Mouse (Mus musculus) limb, embryonic 12.5 days (tissue): ENCODE results near the gene Coq10a. TPM values are rescaled to one million over a fixed set of nuclear protein-coding genes. Genes with fewer than 3 reads are reported as not detected.

Experiments used
- ATAC-seq: fragments of 200-750 bp; cut with Nextera tagmentation; 2 replicates; pipeline ENCODE4 v1.8.0; 2017; ENCODE audit warnings: low read depth, moderate TSS enrichment; ENCODE audit not compliant: insufficient number of reproducible peaks, insufficient read depth, low FRiP score, low TSS enrichment
- H3K27ac ChIP-seq: fragments of 300-500 bp; sonication (generic); 2 replicates; pipeline ENCODE4 v1.5.1; 2016; ENCODE audit warnings: mild to moderate bottlenecking, moderate library complexity
- H3K27me3 ChIP-seq: fragments of 300-500 bp; sonication (generic); 2 replicates; pipeline ENCODE4 v1.6.1; 2016; ENCODE audit warnings: mild to moderate bottlenecking, moderate library complexity
- H3K36me3 ChIP-seq: fragments of 300-500 bp; sonication (generic); 2 replicates; pipeline ENCODE4 v1.6.1; 2016; ENCODE audit warnings: mild to moderate bottlenecking, moderate library complexity
- H3K4me1 ChIP-seq: fragments of 300-500 bp; sonication (generic); replicated peaks from 2 replicates; pipeline ENCODE4 v1.6.1; 2016
- H3K4me2 ChIP-seq: fragments of 300-500 bp; sonication (generic); 2 replicates; pipeline ENCODE4 v1.6.1; 2016; ENCODE audit warnings: mild to moderate bottlenecking, moderate library complexity
- H3K4me3 ChIP-seq: fragments of 300-500 bp; sonication (generic); replicated peaks from 2 replicates; pipeline ENCODE4 v1.5.1; 2016; ENCODE audit warnings: mild to moderate bottlenecking
- H3K9ac ChIP-seq: fragments of 300-500 bp; sonication (generic); replicated peaks from 2 replicates; pipeline ENCODE4 v1.6.1; 2016; ENCODE audit warnings: mild to moderate bottlenecking, moderate library complexity
- H3K9me3 ChIP-seq: fragments of 300-500 bp; sonication (generic); 2 replicates; pipeline ENCODE4 v1.6.1; 2016; ENCODE audit warnings: mild to moderate bottlenecking, moderate library complexity
- WGBS: fragments of 180-500 bp; shearing (Covaris S2); methylation state at CpG from one replicate; pipeline ENCODE4 v1.1.7; 2016; 5-methylcytosine and 5-hydroxymethylcytosine counted together
- polyA plus RNA-seq: library from polyadenylated mRNA; unstranded; fragments of >200 nt; fragmentation: Nextera tagmentation; extraction: Ambion mirVana; gene quantifications from 2 replicates; pipeline ENCODE4 v1.2.1, GENCODE M21; 2016

Gene Coq10a
- polyA plus RNA-seq, 1 experiment from 2014 or later = 15.8 TPM

DNA sequence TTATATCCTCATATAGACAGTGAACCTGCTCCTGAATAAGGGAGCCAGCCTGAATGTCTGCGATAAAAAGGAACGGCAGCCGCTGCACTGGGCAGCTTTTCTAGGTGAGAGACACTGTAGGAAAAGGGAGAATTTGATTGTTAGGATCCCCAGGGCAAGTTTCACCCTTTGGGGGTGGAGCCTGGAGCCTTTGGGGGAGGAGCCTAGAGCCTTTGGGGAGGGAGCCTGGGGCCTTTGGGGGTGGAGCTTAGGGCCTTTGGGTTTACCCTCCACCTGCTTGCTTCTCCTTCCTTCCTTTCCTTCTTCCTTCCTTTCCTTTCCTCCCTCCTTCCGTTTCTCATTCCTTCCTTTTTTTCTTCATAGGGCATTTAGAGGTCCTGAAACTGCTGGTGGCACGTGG, 11.8 kb upstream of the Coq10a start:
- no peak overlapping the region for H3K4me3 ChIP-seq
- no peaks in the 10 kb centered on the region for H3K27me3 ChIP-seq
- no peak overlapping the region for H3K4me2 ChIP-seq
- no peak for ATAC-seq
- H3K36me3 ChIP-seq = peaks cover 76% of the 10 kb centered on the region
- WGBS = 93% methylated on average over 5 of the region's 5 CpGs
- H3K27ac ChIP-seq = no peak overlapping the region
- no peaks in the 10 kb centered on the region for H3K9me3 ChIP-seq
- H3K4me1 ChIP-seq = peaks cover 25% of the 10 kb centered on the region
- H3K9ac ChIP-seq = no peak overlapping the region

DNA sequence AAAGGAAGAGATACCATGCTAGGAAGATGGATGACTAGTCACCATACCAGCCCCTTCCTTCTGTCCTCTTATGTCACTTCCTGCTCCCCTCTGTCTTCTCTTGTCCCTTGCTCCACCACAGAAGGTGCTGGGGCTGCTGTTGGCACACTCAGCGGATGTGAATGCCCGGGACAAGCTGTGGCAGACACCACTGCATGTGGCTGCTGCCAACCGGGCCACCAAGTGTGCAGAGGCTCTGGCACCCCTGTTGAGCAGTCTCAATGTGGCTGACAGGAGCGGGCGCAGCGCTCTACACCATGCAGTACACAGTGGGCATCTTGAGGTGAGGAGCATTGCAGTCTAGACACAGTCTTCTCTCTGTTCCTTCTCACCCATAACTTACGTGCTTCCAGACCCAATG, 10.5 kb upstream of the Coq10a start:
- no peak overlapping the region for H3K4me2 ChIP-seq
- WGBS = 94% methylated on average over 7 of the region's 7 CpGs
- H3K36me3 ChIP-seq = peaks cover 63% of the 10 kb centered on the region
- ATAC-seq = no peak
- H3K9ac ChIP-seq = no peak overlapping the region; the same call in 1 of the 2 replicates
- no peak overlapping the region for H3K27ac ChIP-seq
- H3K9me3 ChIP-seq = no peaks in the 10 kb centered on the region
- H3K4me3 ChIP-seq = no peak overlapping the region
- H3K4me1 ChIP-seq = peaks cover 25% of the 10 kb centered on the region
- H3K27me3 ChIP-seq = no peaks in the 10 kb centered on the region

GRCm38 (mm10) chr10:128378462-128378861, 9.7 kb upstream of the Coq10a start:
- 80% methylated on average over 3 of the region's 3 CpGs for WGBS
- H3K27me3 ChIP-seq = no peaks in the 10 kb centered on the region
- H3K36me3 ChIP-seq = peaks cover 55% of the 10 kb centered on the region
- H3K4me1 ChIP-seq = peaks cover 25% of the 10 kb centered on the region
- peak overlapping the region; percentile 77 for H3K4me2 ChIP-seq
- no peaks in the 10 kb centered on the region for H3K9me3 ChIP-seq
- no peak overlapping the region for H3K27ac ChIP-seq
- H3K4me3 ChIP-seq = peak overlapping the region; percentile 100
- ATAC-seq = no peak
- peak overlapping the region; percentile 99 for H3K9ac ChIP-seq

DNA sequence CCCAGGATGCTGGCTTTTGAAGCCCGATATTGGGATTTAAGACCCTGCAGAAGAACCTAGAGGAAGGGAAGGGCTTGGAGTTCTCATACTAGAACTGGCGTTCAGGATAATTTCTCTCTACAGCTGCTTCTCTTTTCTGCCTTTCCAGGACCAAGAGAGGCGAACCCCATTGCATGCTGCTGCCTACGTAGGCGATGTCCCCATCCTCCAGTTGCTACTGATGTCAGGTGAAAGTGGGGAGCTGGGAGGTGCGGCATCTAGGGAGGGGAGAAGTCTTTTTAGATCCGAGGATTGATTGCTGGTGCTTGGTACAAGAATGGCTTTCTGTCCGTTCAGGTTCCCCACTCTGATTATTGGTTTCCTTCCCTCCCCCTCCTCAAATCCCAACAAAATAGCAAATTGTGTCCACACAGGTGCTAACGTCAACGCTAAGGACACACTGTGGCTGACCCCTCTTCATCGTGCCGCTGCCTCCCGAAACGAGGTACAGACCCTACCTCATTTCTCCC, 9.2 kb upstream of the Coq10a start:
- Histone ChIP-seq H3K4me1 (peaks cover 25% of the 10 kb centered on the region), H3K27ac (peak overlapping the region; percentile 97), H3K36me3 (peaks cover 50% of the 10 kb centered on the region), H3K9me3 (no peaks in the 10 kb centered on the region), H3K27me3 (no peaks in the 10 kb centered on the region), H3K4me3 (peak overlapping the region; percentile 100), H3K9ac (peak overlapping the region; percentile 99), H3K4me2 (peak overlapping the region; percentile 77)
- ATAC-seq = no peak
- 58% methylated on average over 14 of the region's 14 CpGs for WGBS

- Histone ChIP-seq H3K4me3 (peak overlapping the region; percentile 100), H3K27me3 (no peaks in the 10 kb centered on the region), H3K36me3 (peaks cover 44% of the 10 kb centered on the region), H3K9ac (peak overlapping the region; percentile 99), H3K9me3 (no peaks in the 10 kb centered on the region), H3K4me2 (peak overlapping the region; percentile 77), H3K27ac (peak overlapping the region; percentile 97), H3K4me1 (peaks cover 25% of the 10 kb centered on the region)
- ATAC-seq = peak; percentile 40
- WGBS = under 1% methylated on average over 29 of the region's 47 CpGs
Measured at GRCm38 (mm10) chr10:128377222-128377939, 8.6 kb upstream of the Coq10a start.

GRCm38 (mm10) chr10:128376455-128377211, 7.8 kb upstream of the Coq10a start, which contains the start of gene Ankrd52:
Gene Ankrd52, plus strand, starts transcription at chr10:128377115.
- H3K9ac ChIP-seq = peak within 1 kb of the TSS; percentile 99
- peak; percentile 90 for ATAC-seq
- under 1% methylated on average over 51 of the region's 73 CpGs for WGBS

DNA sequence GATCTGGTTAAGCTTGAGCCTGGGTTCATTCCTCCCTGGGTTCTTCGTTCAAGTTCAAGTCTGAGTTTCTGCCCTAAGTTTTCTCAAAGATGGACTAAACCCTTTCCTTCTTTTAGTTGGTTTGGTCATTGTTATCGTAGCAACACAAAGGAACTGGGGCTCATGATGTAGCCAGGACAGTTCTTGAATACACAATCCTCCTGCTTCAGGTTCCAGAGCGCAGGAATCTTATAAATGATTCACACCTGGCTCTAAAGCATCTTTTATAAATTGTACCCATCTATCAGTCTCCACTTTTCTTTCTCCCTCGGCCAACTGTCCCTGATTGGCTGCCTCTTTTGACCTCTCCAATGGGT, 7.3 kb upstream of the Coq10a start:
- Histone ChIP-seq H3K4me3 (peak overlapping the region; percentile 100), H3K27me3 (no peaks in the 10 kb centered on the region), H3K36me3 (peaks cover 32% of the 10 kb centered on the region), H3K9ac (peak overlapping the region; percentile 99), H3K27ac (peak overlapping the region; percentile 97), H3K9me3 (no peaks in the 10 kb centered on the region), H3K4me1 (peaks cover 25% of the 10 kb centered on the region), H3K4me2 (peak overlapping the region; percentile 77)
- ATAC-seq = no peak
- WGBS = 51% methylated on average over 4 of the region's 4 CpGs

More at GRCm38 (mm10) chr10:128376455-128377211, 7.8 kb upstream of the Coq10a start, which contains the start of gene Ankrd52:
- peak within 1 kb of the TSS; percentile 100 for H3K4me3 ChIP-seq
- H3K27ac ChIP-seq = peak within 1 kb of the TSS; percentile 97
- peaks cover 37% of the 10 kb centered on the region for H3K36me3 ChIP-seq
- H3K4me2 ChIP-seq = peak within 1 kb of the TSS; percentile 77
- H3K9me3 ChIP-seq = no peaks in the 10 kb centered on the region
- peaks cover 25% of the 10 kb centered on the region for H3K4me1 ChIP-seq
- H3K27me3 ChIP-seq = no peaks in the 10 kb centered on the region

DNA sequence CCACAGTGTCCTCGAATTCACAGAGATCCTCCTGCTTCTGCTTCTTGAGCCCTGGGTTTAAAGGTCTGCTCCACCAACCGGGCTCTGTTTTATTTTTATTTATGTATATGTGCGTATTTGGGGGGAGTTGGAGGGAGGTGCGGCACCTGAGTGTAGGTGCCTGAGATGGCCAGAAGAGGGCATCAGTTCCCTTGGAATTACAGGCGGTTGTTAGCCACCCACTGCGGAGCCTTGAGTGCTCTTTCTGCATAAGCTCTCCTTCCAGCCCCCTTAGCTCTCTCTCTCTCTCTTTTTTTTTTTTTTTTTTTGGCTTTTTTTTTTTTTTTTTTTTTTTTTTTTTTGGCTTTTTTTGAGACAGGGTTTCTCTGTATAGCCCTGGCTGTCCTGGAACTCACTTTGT, 5.6 kb upstream of the Coq10a start:
- no peak overlapping the region for H3K27ac ChIP-seq

DNA sequence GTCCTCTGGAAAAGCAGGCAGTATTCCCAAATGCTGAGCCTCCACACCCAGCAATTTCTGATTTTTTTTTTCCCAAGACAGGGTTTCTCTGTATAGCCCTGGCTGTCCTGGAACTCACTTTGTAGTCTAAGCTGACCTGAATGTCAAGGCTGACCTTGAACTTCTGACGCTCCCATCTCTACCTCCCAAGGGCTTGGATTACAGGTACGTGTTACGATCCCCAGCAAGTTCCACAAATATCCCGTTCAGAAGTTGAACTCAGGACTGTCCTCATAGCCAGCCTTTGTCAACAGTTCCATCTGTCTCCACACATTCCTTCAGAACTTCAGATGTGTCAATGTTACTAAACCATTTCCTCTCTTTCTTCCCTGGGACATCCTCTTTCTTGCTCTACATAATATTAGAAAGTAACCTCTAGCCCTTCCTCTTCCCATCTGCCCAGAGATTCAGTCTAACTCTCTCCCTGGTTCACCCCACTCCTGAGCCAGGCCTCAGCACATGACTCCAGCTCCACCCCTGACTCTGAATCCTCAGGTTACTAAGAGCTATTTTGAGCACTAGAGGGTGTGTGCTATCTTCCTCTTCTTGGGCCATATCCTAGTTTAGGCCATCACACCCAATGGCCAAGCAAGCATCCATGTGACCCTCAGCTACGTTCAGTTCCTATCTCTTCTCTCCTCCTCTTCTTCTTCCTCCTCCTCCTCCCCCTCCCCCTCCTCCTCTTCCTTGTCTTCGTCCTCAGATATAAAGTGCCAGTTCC, 4.4 kb upstream of the Coq10a start:
- Histone ChIP-seq H3K36me3 (peaks cover 3% of the 10 kb centered on the region; the same call in 1 of the 2 replicates), H3K4me3 (no peak overlapping the region), H3K4me2 (no peak overlapping the region), H3K4me1 (peaks cover 16% of the 10 kb centered on the region), H3K9me3 (no peaks in the 10 kb centered on the region), H3K27ac (no peak overlapping the region), H3K9ac (no peak overlapping the region), H3K27me3 (no peaks in the 10 kb centered on the region)
- no peak for ATAC-seq
- WGBS = 77% methylated on average over 6 of the region's 6 CpGs

More for the DNA sequence above, 5.6 kb upstream of the Coq10a start:
- ATAC-seq = no peak
- Histone ChIP-seq H3K27me3 (no peaks in the 10 kb centered on the region), H3K36me3 (peaks cover 15% of the 10 kb centered on the region), H3K4me1 (peaks cover 25% of the 10 kb centered on the region), H3K9ac (no peak overlapping the region), H3K4me3 (no peak overlapping the region), H3K9me3 (no peaks in the 10 kb centered on the region), H3K4me2 (no peak overlapping the region)
- 66% methylated on average over 6 of the region's 6 CpGs for WGBS

DNA sequence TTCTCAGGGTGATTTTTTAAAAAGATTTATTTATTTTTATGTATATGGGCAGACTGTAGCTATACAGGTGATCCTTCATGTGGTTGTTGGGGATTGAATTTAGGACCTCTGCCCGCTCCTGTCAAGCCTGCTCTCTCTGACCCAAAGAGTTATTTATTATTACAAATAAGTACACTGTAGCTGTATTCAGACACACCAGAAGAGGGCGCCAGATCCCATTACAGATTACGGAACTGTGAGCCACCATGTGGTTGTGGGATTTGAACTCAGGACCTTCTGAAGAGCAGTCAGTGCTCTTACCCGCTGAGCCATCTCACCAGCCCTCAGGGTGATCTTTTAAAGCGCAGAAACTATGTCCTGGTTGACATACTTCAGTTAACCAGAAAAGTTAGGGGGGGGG, 3.3 kb upstream of the Coq10a start:
- no peak for ATAC-seq
- WGBS = 81% methylated on average over 5 of the region's 5 CpGs

GRCm38 (mm10) chr10:128370601-128371000, 1.8 kb upstream of the Coq10a start:
- no peak for ATAC-seq
- Histone ChIP-seq H3K36me3 (no peaks in the 10 kb centered on the region), H3K4me3 (no peak overlapping the region), H3K4me2 (no peak overlapping the region), H3K9me3 (no peaks in the 10 kb centered on the region), H3K4me1 (peaks cover 12% of the 10 kb centered on the region), H3K9ac (no peak overlapping the region), H3K27ac (no peak overlapping the region), H3K27me3 (no peaks in the 10 kb centered on the region)
- 34% methylated on average over 4 of the region's 4 CpGs for WGBS

More for the DNA sequence above, 3.3 kb upstream of the Coq10a start:
- H3K9ac ChIP-seq = no peak overlapping the region
- peaks cover 20% of the 10 kb centered on the region for H3K4me1 ChIP-seq
- H3K36me3 ChIP-seq = no peaks in the 10 kb centered on the region
- H3K27ac ChIP-seq = no peak overlapping the region
- H3K4me2 ChIP-seq = no peak overlapping the region
- H3K9me3 ChIP-seq = no peaks in the 10 kb centered on the region
- no peak overlapping the region for H3K4me3 ChIP-seq
- no peaks in the 10 kb centered on the region for H3K27me3 ChIP-seq
